10 mouse cellular contexts compared by ENCODE assay signal in the genomic region with DNA sequence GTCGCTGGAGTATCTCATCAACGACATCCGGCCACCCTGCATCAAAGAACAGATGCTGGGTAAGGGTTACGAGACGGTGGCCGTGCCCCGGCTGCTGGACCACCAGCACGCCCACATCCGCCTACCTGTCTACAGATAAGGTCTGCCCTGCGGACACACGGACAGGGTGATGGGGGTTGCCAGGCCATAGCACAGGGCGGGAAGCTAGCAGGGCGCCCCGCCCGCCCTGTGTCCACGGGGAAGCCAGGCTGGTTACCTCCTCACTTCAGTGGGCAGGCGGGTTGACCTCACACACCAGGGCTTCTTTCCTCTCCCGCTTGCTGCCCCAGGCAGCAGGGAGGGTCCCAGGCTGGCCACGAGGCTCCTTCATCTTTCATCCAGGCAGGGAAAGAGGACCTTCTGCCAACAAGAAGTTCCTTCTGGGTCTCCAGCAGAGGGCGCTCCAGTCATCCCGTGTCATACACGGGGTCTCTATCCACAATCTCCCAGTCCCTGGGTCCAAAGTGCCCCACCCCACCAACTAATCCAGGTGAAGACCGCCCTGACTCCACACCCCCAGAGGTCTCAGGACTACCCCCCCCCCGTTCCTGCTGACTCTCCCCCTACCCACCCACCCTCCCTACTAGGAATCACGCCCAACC. TPM values are rescaled to one million over a fixed set of nuclear protein-coding genes. Genes with fewer than 3 reads are reported as not detected.
A peak's percentile ranks its signal among the peaks of the same experiment; 100 is the strongest.
DNase-seq lines count a peak whose midpoint lies in the region; ATAC-seq and TF ChIP-seq lines count a peak whose summit lies in the region.
"Had no signal": no experiment of that assay in that cellular context is flagged by ENCODE, and none has a peak within 500 bp of the region (broad histone marks: within the 10 kb centered on the region; RNA-seq: fewer than 3 reads in every experiment).

No protein-coding gene starts in this region.

- TF ChIP-seq CTCF in ES-Bruce4 (IDR thresholded peaks at IDR 0.05; ENCODE audit: low read depth, low read length) = peak; percentile 74

- H3K27me3 ChIP-seq in intestine, embryonic 14.5 days (replicated peaks; ENCODE audit: control insufficient read depth, insufficient read depth, low read length) = no peaks in the 10 kb centered on the region
- H3K27me3 ChIP-seq in intestine, embryonic 15.5 days (replicated peaks) = no peaks in the 10 kb centered on the region
- H3K27me3 ChIP-seq in ES-Bruce4 (ENCODE audit: control insufficient read depth, insufficient read depth, low read length, poor library complexity, severe bottlenecking) = no peaks in the 10 kb centered on the region
- no peaks in the 10 kb centered on the region for H3K27me3 ChIP-seq in limb, embryonic 11.5 days (ENCODE audit: control insufficient read depth, insufficient read depth, low read length)

- H3K9me3 ChIP-seq in intestine, embryonic 14.5 days (ENCODE audit: control insufficient read depth, low read length) = no peaks in the 10 kb centered on the region
- H3K9me3 ChIP-seq in intestine, embryonic 15.5 days = no peaks in the 10 kb centered on the region
- H3K9me3 ChIP-seq in ES-Bruce4 (replicated peaks; ENCODE audit: control insufficient read depth, insufficient read depth, low read length, poor library complexity, severe bottlenecking) = no peaks in the 10 kb centered on the region
- no peaks in the 10 kb centered on the region for H3K9me3 ChIP-seq in limb, embryonic 11.5 days (ENCODE audit: control insufficient read depth, low read length)
- H3K9me3 ChIP-seq: embryonic facial prominence, embryonic 13.5 days; limb, embryonic 15.5 days had no signal

- ATAC-seq in intestine, embryonic 14.5 days (replicated peaks; ENCODE audit: low FRiP score, low TSS enrichment, low read depth) = no peak
- no peak for ATAC-seq in intestine, embryonic 15.5 days
- ATAC-seq in limb, embryonic 11.5 days (ENCODE audit: insufficient number of reproducible peaks, low FRiP score, low TSS enrichment, low read depth) = no peak
- no peak for ATAC-seq in erythroid progenitor cell, adult 5-6 weeks (replicated peaks; ENCODE audit: low FRiP score, poor library complexity, severe bottlenecking)
- ATAC-seq in erythroblast, adult 5-6 weeks (replicated peaks; ENCODE audit: low FRiP score, poor library complexity, severe bottlenecking) = no peak

- H3K9ac ChIP-seq in intestine, embryonic 14.5 days (ENCODE audit: low read length) = no peak overlapping the region
- no peak overlapping the region for H3K9ac ChIP-seq in intestine, embryonic 15.5 days
- no peak overlapping the region for H3K9ac ChIP-seq in ES-Bruce4 (ENCODE audit: low read depth, poor library complexity, severe bottlenecking)
- no peak overlapping the region for H3K9ac ChIP-seq in limb, embryonic 11.5 days (ENCODE audit: low read length)
- H3K9ac ChIP-seq: embryonic facial prominence, embryonic 13.5 days; limb, embryonic 15.5 days had no signal

- WGBS in intestine, embryonic 14.5 days = 66% methylated on average over 25 of the region's 25 CpGs
- 62% methylated on average over 25 of the region's 25 CpGs for WGBS in intestine, embryonic 15.5 days
- WGBS in limb, embryonic 11.5 days = 59% methylated on average over 23 of the region's 25 CpGs

- H3K4me3 ChIP-seq in intestine, embryonic 14.5 days (ENCODE audit: low read depth, low read length) = no peak overlapping the region
- H3K4me3 ChIP-seq in intestine, embryonic 15.5 days (replicated peaks) = no peak overlapping the region
- peak overlapping the region; percentile 55 for H3K4me3 ChIP-seq in ES-Bruce4 (ENCODE audit: low read depth, low read length)
- H3K4me3 ChIP-seq in limb, embryonic 11.5 days (ENCODE audit: low read depth, low read length) = no peak overlapping the region
- H3K4me3 ChIP-seq: embryonic facial prominence, embryonic 13.5 days; limb, embryonic 15.5 days had no signal

- no peak overlapping the region for H3K4me2 ChIP-seq in intestine, embryonic 14.5 days (ENCODE audit: low read length)
- no peak overlapping the region for H3K4me2 ChIP-seq in intestine, embryonic 15.5 days (replicated peaks)
- no peak overlapping the region for H3K4me2 ChIP-seq in limb, embryonic 11.5 days (ENCODE audit: low read depth, severe bottlenecking)
- H3K4me2 ChIP-seq: embryonic facial prominence, embryonic 13.5 days; limb, embryonic 15.5 days had no signal

- TF ChIP-seq POLR2A in ES-Bruce4 (IDR thresholded peaks at IDR 0.05; ENCODE audit: insufficient read depth, low read length) = no peak

- peaks cover 12% of the 10 kb centered on the region for H3K4me1 ChIP-seq in intestine, embryonic 14.5 days (replicated peaks; ENCODE audit: control insufficient read depth, insufficient read depth, low read length)
- H3K4me1 ChIP-seq in intestine, embryonic 15.5 days (replicated peaks) = peaks cover 14% of the 10 kb centered on the region
- H3K4me1 ChIP-seq in ES-Bruce4 (ENCODE audit: control insufficient read depth, insufficient read depth, low read length) = no peaks in the 10 kb centered on the region
- 0 out of 2 replicates have a peak, but pooled peaks cover 8% of the 10 kb centered on the region for H3K4me1 ChIP-seq in limb, embryonic 11.5 days (ENCODE audit: control insufficient read depth, insufficient read depth, low read length)

- no peak overlapping the region for H3K27ac ChIP-seq in intestine, embryonic 14.5 days (ENCODE audit: low read depth)
- H3K27ac ChIP-seq in intestine, embryonic 15.5 days = no peak overlapping the region
- no peak overlapping the region for H3K27ac ChIP-seq in ES-Bruce4 (ENCODE audit: insufficient read depth, low read length)
- H3K27ac ChIP-seq in limb, embryonic 11.5 days (replicated peaks; ENCODE audit: low read depth, low read length) = no peak overlapping the region
- H3K27ac ChIP-seq: embryonic facial prominence, embryonic 13.5 days; limb, embryonic 15.5 days had no signal

- no peak for TF ChIP-seq EP300 in ES-Bruce4 (IDR thresholded peaks at IDR 0.05; ENCODE audit: insufficient read depth, low read depth, low read length)

- DNase-seq in intestine, embryonic 14.5 days (ENCODE audit: low spot score) = peak; percentile 77
- DNase-seq in A20 (ENCODE audit: low read depth, low spot score) = peak; percentile 50
- DNase-seq in limb, embryonic 11.5 days (ENCODE audit: low spot score) = peak; percentile 76
- no peak for DNase-seq in layer of hippocampus, adult 8-10 months (ENCODE audit: low spot score in 2 of 2)

- peaks cover 10% of the 10 kb centered on the region; the same call in 1 of the 2 replicates for H3K36me3 ChIP-seq in intestine, embryonic 14.5 days (ENCODE audit: control insufficient read depth, insufficient read depth, low read length)
- 0 out of 2 replicates have a peak, but pooled peaks cover 6% of the 10 kb centered on the region for H3K36me3 ChIP-seq in intestine, embryonic 15.5 days
- H3K36me3 ChIP-seq in ES-Bruce4 (ENCODE audit: control insufficient read depth, insufficient read depth, low read length, poor library complexity, severe bottlenecking) = no peaks in the 10 kb centered on the region
- 0 out of 2 replicates have a peak, but pooled peaks cover 3% of the 10 kb centered on the region for H3K36me3 ChIP-seq in limb, embryonic 11.5 days (ENCODE audit: control insufficient read depth, insufficient read depth, low read length)
- H3K36me3 ChIP-seq: embryonic facial prominence, embryonic 13.5 days; limb, embryonic 15.5 days had no signal

RNA-seq across cellular contexts. Expression of a gene that starts 44.3 kb away (rescaled TPM):
- polyA plus RNA-seq in intestine, embryonic 14.5 days (2014; fragmentation: Nextera tagmentation; extraction: Ambion mirVana) = 4.9 and 7.1 TPM in 2 replicates
- 5.1 and 6.2 TPM in 2 replicates for polyA plus RNA-seq in intestine, embryonic 15.5 days (2015; fragmentation: Nextera tagmentation; extraction: Ambion mirVana)
- polyA plus RNA-seq in ES-Bruce4 (2011; ENCODE audit: insufficient read depth, insufficient read length, low read depth, missing spikeins) = 3.4 and 5.3 TPM in 2 replicates
- 2.4 and 2.5 TPM in 2 replicates for polyA plus RNA-seq in limb, embryonic 11.5 days (2014; fragmentation: Nextera tagmentation; extraction: Ambion mirVana)
- total RNA-seq in layer of hippocampus, adult 8-10 months (2022) = 1 to 10 TPM; 4.9 to 7.2 (median 6.7) TPM
- 2.9 TPM in 1 of 2 replicates, not detected in the other for total RNA-seq in erythroid progenitor cell, adult 5-6 weeks (2015; ENCODE audit: low replicate concordance)
- 0.39 TPM in 1 of 2 replicates, not detected in the other for total RNA-seq in erythroid progenitor cell, adult 5-6 weeks (2017; ENCODE audit: low replicate concordance)
- 1.2 TPM in 1 of 2 replicates, not detected in the other for total RNA-seq in erythroblast, adult 5-6 weeks (2015; ENCODE audit: low replicate concordance)
- total RNA-seq in erythroblast, adult 5-6 weeks (2017; ENCODE audit: low replicate concordance) = not detected in 2 replicates

RNA-seq across cellular contexts. Expression of a gene that starts 46.1 kb away (rescaled TPM):
- polyA plus RNA-seq in intestine, embryonic 14.5 days (2014; fragmentation: Nextera tagmentation; extraction: Ambion mirVana) = 0.59 and 0.83 TPM in 2 replicates
- 0.92 and 1.0 TPM in 2 replicates for polyA plus RNA-seq in intestine, embryonic 15.5 days (2015; fragmentation: Nextera tagmentation; extraction: Ambion mirVana)
- polyA plus RNA-seq in ES-Bruce4 (2011; ENCODE audit: insufficient read depth, insufficient read length, low read depth, missing spikeins) = 3.9 and 4.2 TPM in 2 replicates
- 0.53 and 0.55 TPM in 2 replicates for polyA plus RNA-seq in limb, embryonic 11.5 days (2014; fragmentation: Nextera tagmentation; extraction: Ambion mirVana)
- total RNA-seq in layer of hippocampus, adult 8-10 months (2022) = 1 to 10 TPM; 1.6 to 2.5 (median 1.9) TPM
- not detected in 2 replicates for total RNA-seq in erythroid progenitor cell, adult 5-6 weeks (2015; ENCODE audit: low replicate concordance)
- total RNA-seq in erythroid progenitor cell, adult 5-6 weeks (2017; ENCODE audit: low replicate concordance) = 1.5 TPM in 1 of 2 replicates, not detected in the other
- 0.42 TPM in 1 of 2 replicates, not detected in the other for total RNA-seq in erythroblast, adult 5-6 weeks (2015; ENCODE audit: low replicate concordance)
- not detected in 2 replicates for total RNA-seq in erythroblast, adult 5-6 weeks (2017; ENCODE audit: low replicate concordance)

Comparison
In these comparisons a context has a peak if more than half of its experiments do, and no peak if none do; other contexts are left out.
1. DNase-seq: peak in intestine, embryonic 14.5 days (single experiment), A20 (single experiment) and limb, embryonic 11.5 days (single experiment); none in layer of hippocampus, adult 8-10 months (0 of 2).